Mouse (Mus musculus) urinary bladder, postnatal 10 days (tissue): ENCODE measurements around the gene Qpctl.
"Not testable (repeated sequence)": the region's sequence is repeated elsewhere in the genome, so short reads cannot be mapped to it uniquely, and the experiment has no call there.

Experiments used
- DNase-seq: peaks from one replicate; pipeline ENCODE4 v3.0.0; 2022; ENCODE audit warnings: low spot score

Gene Qpctl

GRCm38 (mm10) chr7:19163752-19164151, 14.7 kb upstream of the Qpctl start:
- no peak for DNase-seq

- DNase-seq = no peak
Measured at GRCm38 (mm10) chr7:19162928-19163327, 13.8 kb upstream of the Qpctl start.

- DNase-seq = no peak
Measured at GRCm38 (mm10) chr7:19160115-19160514, 11.0 kb upstream of the Qpctl start.

- no peak for DNase-seq
Measured at GRCm38 (mm10) chr7:19159411-19159810, 10.3 kb upstream of the Qpctl start.

GRCm38 (mm10) chr7:19158601-19159000, 9.5 kb upstream of the Qpctl start:
- DNase-seq = no peak

- peak; percentile 83 for DNase-seq
Measured at GRCm38 (mm10) chr7:19157160-19157800, 8.2 kb upstream of the Qpctl start.

- no peak for DNase-seq
Measured at GRCm38 (mm10) chr7:19155825-19156475, 6.9 kb upstream of the Qpctl start.

- DNase-seq = no peak
Measured at GRCm38 (mm10) chr7:19154796-19155195, 5.7 kb upstream of the Qpctl start.

GRCm38 (mm10) chr7:19151121-19151520, 2.0 kb upstream of the Qpctl start:
- DNase-seq = not testable (repeated sequence)

- DNase-seq = peak; percentile 93
Measured at GRCm38 (mm10) chr7:19149626-19150025, 535 bp upstream of the Qpctl start, which contains the start of gene Snrpd2. Gene Snrpd2, plus strand, starts transcription at chr7:19149722.

GRCm38 (mm10) chr7:19148180-19148874, 764 bp downstream of the Qpctl start:
- DNase-seq = no peak

GRCm38 (mm10) chr7:19147497-19148045, 1.5 kb downstream of the Qpctl start:
- no peak for DNase-seq

- DNase-seq = no peak
Measured at GRCm38 (mm10) chr7:19146793-19147192, 2.3 kb downstream of the Qpctl start.

- no peak for DNase-seq
Measured at GRCm38 (mm10) chr7:19137380-19137779, 11.7 kb downstream of the Qpctl start.

GRCm38 (mm10) chr7:19136673-19137334, 12.3 kb downstream of the Qpctl start:
- DNase-seq = no peak

GRCm38 (mm10) chr7:19136168-19136567, 12.9 kb downstream of the Qpctl start:
- DNase-seq = no peak

- DNase-seq = peak; percentile 93
Measured at GRCm38 (mm10) chr7:19131324-19131848, 17.7 kb downstream of the Qpctl start.

- DNase-seq = no peak
Measured at GRCm38 (mm10) chr7:19130657-19131056, 18.4 kb downstream of the Qpctl start.

GRCm38 (mm10) chr7:19129396-19129795, 19.7 kb downstream of the Qpctl start:
- no peak for DNase-seq

GRCm38 (mm10) chr7:19127744-19128143, 21.3 kb downstream of the Qpctl start:
- DNase-seq = no peak

- DNase-seq = no peak
Measured at GRCm38 (mm10) chr7:19124713-19125112, 24.4 kb downstream of the Qpctl start.

- DNase-seq = no peak
Measured at GRCm38 (mm10) chr7:19121686-19122085, 27.4 kb downstream of the Qpctl start.
